Mouse (Mus musculus) MEL (cell line): ENCODE measurements around the gene Miga1. TPM values are rescaled to one million over a fixed set of nuclear protein-coding genes. Genes with fewer than 3 reads are reported as not detected.

Experiments used
- DNase-seq: peaks from one replicate; pipeline ENCODE4 v3.0.0; 2011; ENCODE audit warnings: low read depth, low spot score
- H3K27ac ChIP-seq: 2 replicates; pipeline ENCODE4 v1.5.1; 2012; ENCODE audit warnings: low read depth, mild to moderate bottlenecking, control low read depth, low read length, moderate library complexity; ENCODE audit not compliant: control insufficient read depth
- H3K27me3 ChIP-seq, 2 experiments: fragments of 150-350 bp in 1 of 2; sonication (generic) in 1 of 2; 2 replicates each; pipeline ENCODE4 v1.6.1; 2012; ENCODE audit warnings: low read length in 2 of 2, mild to moderate bottlenecking in 2 of 2, improper control_type of control experiment in 1 of 2, moderate library complexity in 1 of 2; ENCODE audit not compliant: insufficient read depth in 2 of 2, control insufficient read depth in 1 of 2
- H3K36me3 ChIP-seq, 2 experiments: 2 replicates each; pipeline ENCODE4 v1.6.1; 2012 to 2014; ENCODE audit warnings: low read length in 2 of 2, improper control_type of control experiment in 1 of 2, inconsistent platforms in 1 of 2, mild to moderate bottlenecking in 1 of 2; ENCODE audit not compliant: insufficient read depth in 2 of 2, control insufficient read depth in 1 of 2
- H3K4me1 ChIP-seq, 2 experiments: fragments of 150-350 bp in 1 of 2; sonication (generic) in 1 of 2; 2 replicates each; pipeline ENCODE4 v1.6.1; 2012; ENCODE audit warnings: low read length in 2 of 2, improper control_type of control experiment in 1 of 2, mild to moderate bottlenecking in 1 of 2; ENCODE audit not compliant: insufficient read depth in 2 of 2, control insufficient read depth in 1 of 2
- H3K4me3 ChIP-seq, 2 experiments: fragments of 150-350 bp in 1 of 2; sonication (generic) in 1 of 2; 2 replicates each; pipeline ENCODE4 v1.5.1; 2012; ENCODE audit warnings: low read depth in 2 of 2, low read length in 2 of 2, mild to moderate bottlenecking in 2 of 2, moderate library complexity in 2 of 2, control low read depth in 1 of 2, improper control_type of control experiment in 1 of 2; ENCODE audit not compliant: control insufficient read depth in 1 of 2, insufficient read depth in 1 of 2
- H3K79me2 ChIP-seq: 2 replicates; pipeline ENCODE4 v1.6.1; 2012; ENCODE audit warnings: mild to moderate bottlenecking, low read length, moderate library complexity; ENCODE audit not compliant: control insufficient read depth, poor library complexity, insufficient read depth
- H3K9ac ChIP-seq: 2 replicates; pipeline ENCODE4 v1.6.1; 2012; ENCODE audit warnings: low read depth, mild to moderate bottlenecking, control low read depth, low read length, moderate library complexity; ENCODE audit not compliant: control insufficient read depth, poor library complexity, severe bottlenecking
- H3K9me3 ChIP-seq: fragments of 150-350 bp; sonication (generic); replicated peaks from 2 replicates; pipeline ENCODE4 v1.6.1; 2012; ENCODE audit warnings: mild to moderate bottlenecking, low read length, improper control_type of control experiment, moderate library complexity; ENCODE audit not compliant: insufficient read depth
- BHLHE40 ChIP-seq: IDR thresholded peaks from 2 replicates; pipeline ENCODE4 v1.6.1; 2012; ENCODE audit warnings: low read depth, mild to moderate bottlenecking, inconsistent platforms, low read length, improper control_type of control experiment, borderline replicate concordance
- CHD1 ChIP-seq: IDR thresholded peaks from 2 replicates; pipeline ENCODE4 v1.6.1; 2012; ENCODE audit warnings: low read depth, mild to moderate bottlenecking, inconsistent platforms, low read length, improper control_type of control experiment
- CHD2 ChIP-seq: IDR thresholded peaks from 2 replicates; pipeline ENCODE4 v1.6.1; 2011; ENCODE audit warnings: low read length, improper control_type of control experiment
- CTCF ChIP-seq, 3 experiments: IDR thresholded peaks in 2 of 3; conservative IDR thresholded peaks in 1 of 3; 2 replicates each; pipeline ENCODE4 v1.5.1; 2011 to 2012; ENCODE audit warnings: low read length in 3 of 3, low read depth in 2 of 3, mild to moderate bottlenecking in 2 of 3, improper control_type of control experiment in 1 of 3, inconsistent platforms in 1 of 3, mixed read lengths in 1 of 3, moderate library complexity in 1 of 3; ENCODE audit not compliant: control insufficient read depth in 1 of 3, insufficient read depth in 1 of 3, poor library complexity in 1 of 3, severe bottlenecking in 1 of 3
- E2F4 ChIP-seq: IDR thresholded peaks from 2 replicates; pipeline ENCODE4 v1.6.1; 2011; ENCODE audit warnings: low read depth, low read length, improper control_type of control experiment, borderline replicate concordance
- EP300 ChIP-seq, 2 experiments: IDR thresholded peaks; 2 replicates each; pipeline ENCODE4 v1.6.1; 2011; ENCODE audit warnings: improper control_type of control experiment in 2 of 2, low read length in 2 of 2, low read depth in 1 of 2, mild to moderate bottlenecking in 1 of 2
- ETS1 ChIP-seq: IDR thresholded peaks from 2 replicates; pipeline ENCODE4 v1.6.1; 2012; ENCODE audit warnings: low read depth, mild to moderate bottlenecking, inconsistent platforms, low read length, improper control_type of control experiment, moderate library complexity
- GABPA ChIP-seq: IDR thresholded peaks from 2 replicates; pipeline ENCODE4 v1.6.1; 2012; ENCODE audit warnings: low read depth, mild to moderate bottlenecking, inconsistent platforms, low read length, improper control_type of control experiment, moderate library complexity
- KAT2A ChIP-seq: conservative IDR thresholded peaks from 2 replicates; pipeline ENCODE4 v1.6.1; 2012; ENCODE audit warnings: low read depth, low read length, improper control_type of control experiment, inconsistent platforms
- MAZ ChIP-seq: IDR thresholded peaks from 2 replicates; pipeline ENCODE4 v1.6.1; 2012; ENCODE audit warnings: low read depth, mild to moderate bottlenecking, inconsistent platforms, low read length, improper control_type of control experiment
- MEF2A ChIP-seq: IDR thresholded peaks from 2 replicates; pipeline ENCODE4 v1.6.1; 2014; ENCODE audit warnings: low read depth, mild to moderate bottlenecking, inconsistent platforms, low read length, improper control_type of control experiment; ENCODE audit not compliant: poor library complexity, insufficient replicate concordance, severe bottlenecking; ENCODE audit errors: extremely low read depth
- MXI1 ChIP-seq: IDR thresholded peaks from 2 replicates; pipeline ENCODE4 v1.6.1; 2011; ENCODE audit warnings: mild to moderate bottlenecking, low read depth, low read length, improper control_type of control experiment
- MYB ChIP-seq: IDR thresholded peaks from 2 replicates; pipeline ENCODE4 v1.6.1; 2011; ENCODE audit warnings: mild to moderate bottlenecking, low read depth, low read length, improper control_type of control experiment
- POLR2A ChIP-seq, 2 experiments: IDR thresholded peaks; 2 replicates each; pipeline ENCODE4 v1.6.1; 2011 to 2012; ENCODE audit warnings: low read length in 2 of 2, mild to moderate bottlenecking in 2 of 2, control low read depth in 1 of 2, improper control_type of control experiment in 1 of 2, low read depth in 1 of 2, moderate library complexity in 1 of 2; ENCODE audit not compliant: control insufficient read depth in 1 of 2, insufficient read depth in 1 of 2, poor library complexity in 1 of 2
- SIN3A ChIP-seq: IDR thresholded peaks from 2 replicates; pipeline ENCODE4 v1.6.1; 2012; ENCODE audit warnings: low read length, improper control_type of control experiment, inconsistent platforms
- SMC3 ChIP-seq: IDR thresholded peaks from 2 replicates; pipeline ENCODE4 v1.6.1; 2011; ENCODE audit warnings: low read depth, low read length, improper control_type of control experiment
- TAL1 ChIP-seq: IDR thresholded peaks from 2 replicates; pipeline ENCODE4 v1.6.1; 2012; ENCODE audit warnings: mild to moderate bottlenecking, inconsistent platforms, low read length, moderate library complexity, mixed read lengths
- UBTF ChIP-seq: IDR thresholded peaks from 2 replicates; pipeline ENCODE4 v1.6.1; 2012; ENCODE audit warnings: low read depth, mild to moderate bottlenecking, inconsistent platforms, low read length, improper control_type of control experiment, moderate library complexity, borderline replicate concordance; ENCODE audit not compliant: insufficient read depth
- ZC3H11A ChIP-seq: IDR thresholded peaks from 2 replicates; pipeline ENCODE4 v1.6.1; 2012; ENCODE audit warnings: low read depth, mild to moderate bottlenecking, inconsistent platforms, low read length, improper control_type of control experiment
- ZKSCAN1 ChIP-seq: IDR thresholded peaks from 2 replicates; pipeline ENCODE4 v1.6.1; 2012; ENCODE audit warnings: low read depth, mild to moderate bottlenecking, inconsistent platforms, low read length, improper control_type of control experiment, moderate library complexity
- ZNF384 ChIP-seq: IDR thresholded peaks from 2 replicates; pipeline ENCODE4 v1.6.1; 2012; ENCODE audit warnings: low read depth, mild to moderate bottlenecking, inconsistent platforms, low read length, improper control_type of control experiment
- polyA plus RNA-seq, 2 experiments: library from polyadenylated mRNA; stranded (reverse) in 1 of 2; unstranded in 1 of 2; fragments of >175 nt in 1 of 2; fragments of >200 nt in 1 of 2; gene quantifications; 2 replicates each; pipeline versions ENCODE4 v1.2.1 to v1.2.4; 2012; ENCODE audit warnings: low replicate concordance in 2 of 2, low read depth in 1 of 2; ENCODE audit not compliant: insufficient read length in 2 of 2, insufficient read depth in 1 of 2, missing spikeins in 1 of 2
- total RNA-seq: library from RNA; depleted of rRNA; stranded (reverse); fragments of 300-350 nt; gene quantifications from 2 replicates; pipeline ENCODE4 v1.2.3, GENCODE M21; 2012

The Miga1 gene
- total and polyA plus RNA-seq, 3 experiments = 14.2 to 16.2 TPM; not detected in 1

- TF ChIP-seq BHLHE40 (no peak; the same call in 1 of the 2 replicates), MAZ (no peak), CHD1 (no peak), ETS1 (peak; percentile 46; the same call in 1 of the 2 replicates), UBTF (no peak), GABPA (no peak), E2F4 (no peak), POLR2A (IDR thresholded peaks at IDR 0.05; ENCODE audit: control insufficient read depth in 1 of 2, insufficient read depth in 1 of 2, low read depth in 1 of 2, low read length in 2 of 2, poor library complexity in 1 of 2) (no peak), CTCF (IDR thresholded peaks at IDR 0.05 in 2 of 3, conservative IDR thresholded peaks at IDR 0.05 in 1 of 3; ENCODE audit: control insufficient read depth in 1 of 3, insufficient read depth in 1 of 3, low read depth in 2 of 3, low read length in 3 of 3, poor library complexity in 1 of 3, severe bottlenecking in 1 of 3) (peak in 2 of 3 experiments; percentile 5 to 43; a peak in 2 of 6 replicates), MXI1 (peak; percentile 55; the same call in 1 of the 2 replicates), ZKSCAN1 (no peak), CHD2 (no peak)
Measured at GRCm38 (mm10) chr3:152245273-152245910, 94.8 kb downstream of the Miga1 start (continued).

- Histone ChIP-seq H3K27ac (no peak overlapping the region), H3K4me3 (no peak overlapping the region), H3K79me2 (no peaks in the 10 kb centered on the region), H3K36me3 (peaks cover 3 to 8% of the 10 kb centered on the region in 2 experiments; a peak in 1 of 4 replicates), H3K9ac (no peak overlapping the region), H3K4me1 (0 out of 4 replicates have a peak, but pooled peaks cover 0 to 2% of the 10 kb centered on the region in 2 experiments), H3K9me3 (no peaks in the 10 kb centered on the region), H3K27me3 (no peaks in the 10 kb centered on the region)
- TF ChIP-seq SIN3A (no peak), TAL1 (no peak), CHD1 (no peak), UBTF (no peak), MEF2A (no peak), E2F4 (no peak), EP300 (IDR thresholded peaks at IDR 0.05; ENCODE audit: low read depth in 1 of 2, low read length in 2 of 2) (no peak), ZKSCAN1 (no peak), ZC3H11A (no peak), ZNF384 (no peak), MYB (no peak), GABPA (no peak), KAT2A (no peak), SMC3 (no peak)
- no peak for DNase-seq
Measured at GRCm38 (mm10) chr3:152243304-152243703, 96.9 kb downstream of the Miga1 start.
